Mouse (Mus musculus) liver, adult 2 months (tissue): ENCODE results near the gene Ptcd2. TPM values are rescaled to one million over a fixed set of nuclear protein-coding genes. Genes with fewer than 3 reads are reported as not detected.

Experiments used
- DNase-seq: peaks from one replicate; pipeline ENCODE4 v3.0.0-alpha.2; 2011; ENCODE audit warnings: low read depth, low spot score; ENCODE audit errors: extremely low read depth
- H3K27ac ChIP-seq: fragments of 200-500 bp; replicated peaks from 2 replicates; pipeline ENCODE4 v1.5.1; 2012; ENCODE audit warnings: low read depth, mild to moderate bottlenecking, control low read depth, inconsistent platforms, low read length; ENCODE audit not compliant: insufficient read depth
- H3K27me3 ChIP-seq: fragments of 200-500 bp; 2 replicates; pipeline ENCODE4 v1.6.1; 2012; ENCODE audit warnings: mild to moderate bottlenecking, moderate library complexity, low read length, inconsistent platforms; ENCODE audit not compliant: control insufficient read depth, insufficient read depth
- H3K36me3 ChIP-seq: fragments of 200-500 bp; 2 replicates; pipeline ENCODE4 v1.6.1; 2012; ENCODE audit warnings: low read length, inconsistent platforms; ENCODE audit not compliant: control insufficient read depth, insufficient read depth
- H3K4me1 ChIP-seq: fragments of 200-500 bp; 2 replicates; pipeline ENCODE4 v1.6.1; 2011; ENCODE audit warnings: low read length; ENCODE audit not compliant: control insufficient read depth, insufficient read depth
- H3K4me3 ChIP-seq: fragments of 200-500 bp; 2 replicates; pipeline ENCODE4 v1.5.1; 2011; ENCODE audit warnings: low read depth, mild to moderate bottlenecking, control low read depth, low read length, moderate library complexity; ENCODE audit not compliant: insufficient read depth
- H3K79me2 ChIP-seq: fragments of 200-500 bp; 2 replicates; pipeline ENCODE4 v1.6.1; 2012; ENCODE audit warnings: inconsistent platforms, mild to moderate bottlenecking, low read length, moderate library complexity; ENCODE audit not compliant: control insufficient read depth, insufficient read depth
- H3K9ac ChIP-seq: fragments of 200-500 bp; 2 replicates; pipeline ENCODE4 v1.6.1; 2012; ENCODE audit warnings: low read depth, mild to moderate bottlenecking, control low read depth, inconsistent platforms, low read length
- CTCF ChIP-seq: fragments of 200-500 bp; IDR thresholded peaks from 2 replicates; pipeline ENCODE4 v1.5.1; 2011; ENCODE audit warnings: low read depth, low read length, control low read depth
- POLR2A ChIP-seq: fragments of 200-500 bp; IDR thresholded peaks from 2 replicates; pipeline ENCODE4 v1.6.1; 2011; ENCODE audit warnings: low read length, control low read depth; ENCODE audit not compliant: insufficient read depth; ENCODE audit errors: extremely low read depth
- WGBS: fragments of 180-500 bp; shearing (Covaris S2); methylation state at CpG from one replicate; pipeline ENCODE4 v1.1.7; 2018; 5-methylcytosine and 5-hydroxymethylcytosine counted together
- polyA plus RNA-seq: library from polyadenylated mRNA; depleted of rRNA; stranded (reverse); fragments of >200 nt; gene quantifications from 2 replicates; pipeline ENCODE4 v1.2.3, GENCODE M21; 2012; rRNA removed
- total RNA-seq: library from RNA; depleted of rRNA; stranded (reverse); fragments of >200 nt; gene quantifications from 2 replicates; pipeline ENCODE4 v1.2.3, GENCODE M21; 2014; rRNA removed

Ptcd2 gene
- total and polyA plus RNA-seq, 2 experiments, result 16.4 to 30.3 TPM

DNA sequence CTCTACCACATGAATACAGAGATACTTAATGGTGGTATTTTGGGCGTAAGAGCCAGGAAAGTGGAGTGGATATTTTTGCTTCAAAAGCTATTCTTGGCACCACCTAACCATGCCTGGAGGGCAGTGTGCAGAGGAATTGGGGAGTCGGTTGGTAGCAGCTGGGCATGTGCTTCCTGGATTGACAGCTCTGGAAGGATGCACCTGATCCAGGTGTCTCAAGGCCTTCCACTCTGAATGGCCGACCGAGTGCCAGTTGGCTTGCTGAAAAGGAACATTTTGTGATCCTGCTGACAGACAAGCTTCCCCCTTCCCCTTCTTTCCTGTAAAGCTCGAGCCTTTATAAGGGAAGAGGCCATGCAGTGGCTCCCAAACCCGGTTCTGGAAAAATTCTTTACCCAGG lies 61.5 kb downstream of the Ptcd2 start:
- no peak for DNase-seq
- 81% methylated on average over 6 of the region's 6 CpGs for WGBS
- no peaks in the 10 kb centered on the region for H3K79me2 ChIP-seq
- no peaks in the 10 kb centered on the region for H3K36me3 ChIP-seq
- no peak for TF ChIP-seq POLR2A
- no peak for TF ChIP-seq CTCF
- H3K4me3 ChIP-seq, result no peak overlapping the region
- H3K4me1 ChIP-seq, result 0 out of 2 replicates have a peak, but pooled peaks cover 2% of the 10 kb centered on the region
- H3K9ac ChIP-seq, result no peak overlapping the region
- H3K27ac ChIP-seq, result no peak overlapping the region
- H3K27me3 ChIP-seq, result no peaks in the 10 kb centered on the region

GRCm38 (mm10) chr13:99279351-99279750 lies 65.2 kb downstream of the Ptcd2 start:
- 33% methylated on average over 10 of the region's 10 CpGs for WGBS
- DNase-seq, result peak; percentile 18

DNA sequence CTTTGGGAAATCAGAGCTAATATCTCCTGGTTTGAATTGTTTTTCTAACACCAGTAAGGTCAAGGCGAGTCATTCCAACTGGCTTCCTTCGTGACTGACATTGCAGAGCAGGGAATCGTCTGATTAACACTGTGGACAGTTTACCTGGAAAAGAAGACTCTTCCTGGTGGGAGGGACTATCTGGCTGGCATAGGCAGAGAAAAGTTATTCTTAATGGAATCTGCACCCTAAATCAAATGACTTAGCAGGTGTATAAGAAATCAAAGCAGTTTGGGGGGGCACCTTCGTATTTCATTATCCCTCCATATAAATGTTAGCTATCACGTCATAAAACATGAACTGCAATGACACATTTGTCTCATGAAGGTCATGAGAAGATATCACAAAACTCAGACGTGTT lies 66.0 kb downstream of the Ptcd2 start:
- H3K36me3 ChIP-seq, result no peaks in the 10 kb centered on the region
- H3K27ac ChIP-seq, result no peak overlapping the region
- TF ChIP-seq CTCF (no peak), POLR2A (no peak)
- H3K27me3 ChIP-seq, result no peaks in the 10 kb centered on the region
- no peaks in the 10 kb centered on the region for H3K79me2 ChIP-seq
- 0 out of 2 replicates have a peak, but pooled peaks cover 2% of the 10 kb centered on the region for H3K4me1 ChIP-seq
- H3K4me3 ChIP-seq, result no peak overlapping the region
- H3K9ac ChIP-seq, result no peak overlapping the region
- DNase-seq, result no peak
- WGBS, result 82% methylated on average over 6 of the region's 6 CpGs

More at GRCm38 (mm10) chr13:99279351-99279750, 65.2 kb downstream of the Ptcd2 start:
- Histone ChIP-seq H3K27ac (no peak overlapping the region), H3K4me3 (no peak overlapping the region), H3K27me3 (no peaks in the 10 kb centered on the region), H3K4me1 (0 out of 2 replicates have a peak, but pooled peaks cover 2% of the 10 kb centered on the region), H3K79me2 (no peaks in the 10 kb centered on the region), H3K36me3 (no peaks in the 10 kb centered on the region), H3K9ac (no peak overlapping the region)
- TF ChIP-seq CTCF (no peak), POLR2A (no peak)

DNA sequence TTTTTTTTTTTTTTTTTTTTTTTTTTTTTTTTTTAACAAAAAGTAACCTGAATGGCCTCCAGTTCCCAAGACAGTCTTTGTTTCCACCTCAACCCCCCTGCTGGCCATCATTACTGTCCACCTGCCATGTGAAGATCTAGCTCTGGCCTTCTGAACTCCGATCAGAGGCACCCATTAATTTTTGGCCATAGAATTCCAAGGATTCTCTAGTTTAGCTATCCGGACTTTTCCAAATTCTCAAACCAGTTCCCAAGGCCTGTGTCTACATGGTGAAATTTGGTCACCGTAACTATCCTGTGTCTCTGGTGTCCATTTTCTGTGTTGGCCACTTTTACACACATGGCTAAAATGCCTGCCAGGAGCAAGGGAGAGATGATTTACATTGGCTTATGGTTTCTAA lies 67.0 kb downstream of the Ptcd2 start:
- no peak for DNase-seq
- Histone ChIP-seq H3K79me2 (no peaks in the 10 kb centered on the region), H3K4me3 (no peak overlapping the region), H3K36me3 (no peaks in the 10 kb centered on the region), H3K27me3 (no peaks in the 10 kb centered on the region), H3K4me1 (0 out of 2 replicates have a peak, but pooled peaks cover 2% of the 10 kb centered on the region), H3K9ac (no peak overlapping the region), H3K27ac (no peak overlapping the region)
- TF ChIP-seq POLR2A (no peak), CTCF (no peak)
- 96% methylated on average over 3 of the region's 3 CpGs for WGBS

- WGBS, result 94% methylated on average over 3 of the region's 3 CpGs
- TF ChIP-seq POLR2A (no peak), CTCF (no peak)
- H3K4me3 ChIP-seq, result no peak overlapping the region
- DNase-seq, result no peak
- no peak overlapping the region for H3K27ac ChIP-seq
- H3K4me1 ChIP-seq, result no peaks in the 10 kb centered on the region
- no peaks in the 10 kb centered on the region for H3K27me3 ChIP-seq
- H3K36me3 ChIP-seq, result no peaks in the 10 kb centered on the region
- H3K79me2 ChIP-seq, result no peaks in the 10 kb centered on the region
- no peak overlapping the region for H3K9ac ChIP-seq
Measured at GRCm38 (mm10) chr13:99272046-99272445, 72.5 kb downstream of the Ptcd2 start.

Other genes starting within 250 kb of the Ptcd2 start
- gene Zfp366, start 159.9 kb downstream of the Ptcd2 start, total RNA-seq, result 0.74 and 1.1 TPM in 2 replicates
- 0.47 and 0.56 TPM in 2 replicates for gene Zfp366, start 159.9 kb downstream of the Ptcd2 start, polyA plus RNA-seq
- 19.3 and 19.8 TPM in 2 replicates for gene Mrps27, start 81 bp upstream of the Ptcd2 start, total RNA-seq
- 15.9 and 24.1 TPM in 2 replicates for gene Mrps27, start 81 bp upstream of the Ptcd2 start, polyA plus RNA-seq
- 0.18 and 0.54 TPM in 2 replicates for gene Map1b, start 171.8 kb upstream of the Ptcd2 start, total RNA-seq
- 0.02 and 0.09 TPM in 2 replicates for gene Map1b, start 171.8 kb upstream of the Ptcd2 start, polyA plus RNA-seq